Mouse (Mus musculus) small intestine, adult 2 months (tissue): ENCODE data around the gene Tmem91.

Experiments used
- CTCF ChIP-seq: fragments of 200-500 bp; IDR thresholded peaks from 2 replicates; pipeline ENCODE4 v1.5.1; 2012; ENCODE audit warnings: low read depth, mild to moderate bottlenecking, control low read depth, inconsistent platforms, low read length, moderate library complexity, mixed read lengths; ENCODE audit not compliant: insufficient replicate concordance, insufficient read length; ENCODE audit errors: extremely low read depth
- POLR2A ChIP-seq: fragments of 200-500 bp; IDR thresholded peaks from 2 replicates; pipeline ENCODE4 v1.6.1; 2012; ENCODE audit warnings: low read depth, mild to moderate bottlenecking, control low read depth, inconsistent platforms, low read length, moderate library complexity

GRCm38 (mm10) chr7:25620751-25621150 lies 54.2 kb downstream of the Tmem91 start:
- TF ChIP-seq CTCF (no peak), POLR2A (no peak)
